Mouse (Mus musculus): ENCODE results near the gene Abhd17a.
"Not testable (repeated sequence)": the region's sequence is repeated elsewhere in the genome, so short reads cannot be mapped to it uniquely, and the experiment has no call there.

Abhd17a gene

DNA sequence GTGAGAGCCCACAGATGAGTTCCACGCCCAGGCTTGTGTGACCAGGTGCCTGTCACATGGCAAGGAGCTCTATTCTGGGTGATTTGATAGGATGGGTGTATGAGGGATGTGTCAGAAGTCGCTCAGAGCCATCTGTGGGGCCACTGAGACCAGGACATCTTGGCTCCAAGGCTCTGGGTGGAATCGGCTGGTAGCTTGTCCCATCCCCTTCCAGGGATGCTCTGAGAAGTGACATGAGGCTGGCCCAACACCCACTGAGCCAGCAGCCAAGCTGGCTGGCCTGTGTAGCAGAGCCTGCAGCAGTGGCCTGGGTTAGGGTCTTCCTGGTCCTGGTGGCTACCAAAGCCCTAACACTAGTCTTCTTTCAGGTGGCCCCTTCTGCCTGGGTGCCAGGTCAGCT lies 18.3 kb upstream of the Abhd17a start:
- DNase-seq (ENCODE audit: low spot score): no peak

DNA sequence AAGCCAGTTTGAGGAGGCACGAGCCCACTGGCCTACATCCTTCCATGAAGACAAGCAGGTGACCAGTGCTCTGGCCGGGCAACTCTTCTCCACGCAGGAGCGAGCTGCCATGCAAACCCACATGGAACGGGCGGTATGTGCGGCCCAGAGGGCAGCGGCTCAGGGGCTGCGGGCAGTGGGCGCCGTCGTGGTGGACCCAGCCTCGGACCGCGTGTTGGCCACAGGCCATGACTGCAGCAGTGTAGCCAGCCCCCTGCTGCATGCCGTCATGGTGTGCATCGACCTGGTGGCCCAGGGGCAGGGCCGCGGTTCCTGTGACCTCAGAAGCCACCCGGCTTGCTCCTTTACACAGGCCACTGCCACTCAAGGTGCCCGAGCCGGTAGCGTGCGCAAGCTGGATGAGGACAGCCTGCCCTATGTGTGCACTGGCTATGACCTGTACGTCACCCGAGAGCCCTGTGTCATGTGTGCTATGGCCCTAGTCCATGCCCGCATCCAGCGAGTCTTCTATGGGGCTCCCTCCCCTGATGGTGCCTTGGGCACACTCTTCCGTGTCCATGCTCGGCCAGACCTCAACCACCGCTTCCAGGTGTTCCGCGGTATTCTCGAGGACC lies 16.7 kb upstream of the Abhd17a start:
- DNase-seq (ENCODE audit: low spot score): no peak

DNA sequence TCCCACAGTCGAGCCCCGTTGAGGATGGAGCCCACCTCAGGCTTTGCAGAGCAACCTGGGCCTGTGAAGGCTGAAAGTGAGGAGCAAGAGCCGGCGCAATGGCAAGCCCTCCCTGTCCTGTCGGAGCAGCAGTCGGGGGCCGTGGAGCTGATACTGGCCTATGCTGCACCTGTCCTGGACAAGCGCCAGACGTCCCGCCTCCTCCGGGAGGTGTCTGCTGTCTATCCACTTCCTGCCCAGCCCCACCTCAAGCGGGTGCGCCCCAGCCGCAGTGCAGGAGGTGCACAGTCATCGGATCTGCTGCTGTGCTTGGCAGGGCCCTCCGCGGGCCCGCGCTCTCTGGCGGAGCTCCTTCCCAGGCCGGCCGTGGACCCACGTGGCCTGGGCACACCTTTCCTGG lies 16.2 kb upstream of the Abhd17a start:
- DNase-seq (ENCODE audit: low spot score): no peak

GRCm38 (mm10) chr10:80605721-80606120 lies 15.6 kb upstream of the Abhd17a start, which contains the start of gene Gm49322:
Gene Gm49322 (plus strand): TSS chr10:80606021.
- not testable (repeated sequence) for DNase-seq (ENCODE audit: low spot score)

- DNase-seq (ENCODE audit: low spot score): no peak
Observed at GRCm38 (mm10) chr10:80604988-80605387, 14.8 kb upstream of the Abhd17a start.

DNA sequence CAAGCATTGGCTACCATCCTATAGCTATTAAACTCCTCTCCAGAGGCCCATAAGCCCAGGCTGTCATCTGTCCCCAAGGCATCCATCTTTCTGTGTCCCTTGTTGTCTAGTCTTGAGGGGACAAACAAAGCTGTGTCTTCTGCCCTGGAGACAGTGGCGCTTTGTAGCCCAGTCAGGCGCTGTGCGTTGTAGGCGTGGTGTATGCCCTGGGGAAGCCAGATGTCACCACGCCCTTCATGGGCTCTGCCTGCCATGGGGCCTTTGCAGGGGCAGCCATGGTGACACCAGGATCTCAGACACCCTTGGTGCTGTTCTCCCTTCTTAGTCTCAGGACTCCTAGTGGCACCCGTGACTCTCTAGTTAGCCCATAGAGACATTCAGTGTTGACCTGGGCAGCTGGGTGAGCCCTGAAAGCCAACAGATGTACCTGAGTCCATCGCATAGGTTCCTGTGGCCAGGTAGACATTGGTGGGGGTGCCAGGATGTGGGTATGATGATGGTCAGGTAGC lies 13.9 kb upstream of the Abhd17a start:
- no peak for DNase-seq (ENCODE audit: low spot score)

DNA sequence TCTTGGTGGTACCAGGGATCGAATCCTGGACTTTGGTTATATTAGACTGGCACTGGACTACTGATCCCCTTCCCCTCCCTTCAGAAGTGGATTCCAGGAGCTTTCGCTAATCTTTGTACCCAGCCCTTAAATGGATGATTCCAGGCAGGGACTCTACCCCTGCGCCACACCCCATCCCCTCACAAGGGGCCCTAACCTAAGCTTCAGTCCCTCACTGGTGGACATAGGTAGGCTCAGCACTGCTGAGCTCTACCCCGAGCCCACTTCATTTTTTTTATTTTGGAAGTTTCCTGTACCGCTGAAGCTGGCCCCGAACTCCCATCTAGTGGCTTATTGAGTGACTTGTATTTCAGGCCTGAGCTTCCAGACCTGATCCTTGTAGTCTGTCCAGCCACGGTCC lies 13.2 kb upstream of the Abhd17a start:
- DNase-seq (ENCODE audit: low spot score): no peak

DNA sequence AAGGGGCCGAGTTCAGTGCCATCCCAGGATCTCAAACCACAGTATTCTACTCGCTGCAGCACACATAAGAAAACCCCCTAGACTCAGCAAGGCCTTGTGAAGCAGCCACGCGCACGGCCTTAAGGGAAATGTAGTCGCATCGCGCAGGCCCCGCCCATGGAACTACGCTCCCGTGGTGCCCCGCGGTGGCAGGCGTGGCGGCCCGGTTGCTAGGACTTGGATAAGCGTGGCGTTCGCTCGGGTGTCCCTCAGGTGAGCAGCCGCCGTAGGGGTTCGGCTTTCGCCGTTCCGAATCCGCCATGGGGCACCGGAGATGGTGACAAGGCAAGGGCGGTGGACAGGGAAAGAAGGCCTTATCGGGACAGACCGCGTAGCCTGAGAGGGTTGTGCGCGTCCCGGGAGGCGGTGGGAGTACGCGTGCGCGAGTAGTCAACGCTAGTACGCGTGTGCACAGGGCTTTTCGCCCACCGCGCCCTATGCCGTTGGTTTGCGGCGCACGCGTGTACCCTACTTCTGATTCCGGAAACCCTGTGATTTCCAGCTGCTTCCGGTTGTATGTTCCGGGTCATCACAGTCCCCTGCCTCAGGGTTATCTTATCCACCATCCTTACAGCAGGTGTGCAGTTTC lies 12.7 kb upstream of the Abhd17a start, which contains the start of the genes Scamp4 and Adat3:
Gene Scamp4 (plus strand): TSS at position 175 of the 628 bp plus-strand sequence.
Gene Adat3 (plus strand): TSS at position 183 of the 628 bp plus-strand sequence.
- peak; percentile 92 for DNase-seq (ENCODE audit: low spot score)

- no peak for DNase-seq (ENCODE audit: low spot score)
Observed at GRCm38 (mm10) chr10:80596318-80596717, 6.2 kb upstream of the Abhd17a start.

DNA sequence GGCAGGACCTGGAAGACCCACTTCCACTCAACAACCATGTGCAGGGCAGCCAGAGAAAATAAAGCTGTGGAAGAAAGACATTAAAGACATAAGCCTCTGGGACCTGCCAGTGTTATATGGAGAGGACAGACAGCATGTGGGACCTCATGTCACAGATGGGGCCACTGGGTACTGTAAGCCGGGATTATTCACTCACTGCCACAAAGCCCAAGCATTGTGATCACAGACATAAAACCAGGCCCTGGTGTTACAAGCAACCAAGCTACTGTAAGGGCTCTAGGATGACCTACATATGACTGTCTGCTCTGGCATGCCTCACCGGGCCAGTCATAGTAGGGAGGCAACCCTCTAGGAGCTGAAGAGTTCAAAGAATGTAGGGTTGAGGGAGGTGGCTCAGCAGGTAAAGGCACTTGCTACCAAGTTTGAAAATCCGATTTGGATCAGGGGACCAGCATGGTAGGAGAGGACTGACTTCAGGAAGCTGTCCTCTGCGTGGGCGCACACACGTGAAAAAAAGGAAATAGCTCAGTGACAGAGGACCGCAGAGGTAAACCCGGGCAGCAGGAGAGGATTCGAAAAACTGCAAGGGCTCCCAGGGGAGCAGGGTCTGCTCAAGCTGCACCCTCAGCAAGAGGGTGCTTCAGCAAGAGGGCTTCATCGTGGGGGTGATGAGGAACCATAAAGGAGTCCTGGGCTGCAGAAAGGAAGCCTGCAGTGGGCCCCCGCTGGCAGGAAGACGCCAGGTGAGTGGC lies 838 bp downstream of the Abhd17a start:
- DNase-seq (ENCODE audit: low spot score): peak; percentile 44

GRCm38 (mm10) chr10:80587305-80587657 lies 2.9 kb downstream of the Abhd17a start:
- DNase-seq (ENCODE audit: low spot score): no peak

DNA sequence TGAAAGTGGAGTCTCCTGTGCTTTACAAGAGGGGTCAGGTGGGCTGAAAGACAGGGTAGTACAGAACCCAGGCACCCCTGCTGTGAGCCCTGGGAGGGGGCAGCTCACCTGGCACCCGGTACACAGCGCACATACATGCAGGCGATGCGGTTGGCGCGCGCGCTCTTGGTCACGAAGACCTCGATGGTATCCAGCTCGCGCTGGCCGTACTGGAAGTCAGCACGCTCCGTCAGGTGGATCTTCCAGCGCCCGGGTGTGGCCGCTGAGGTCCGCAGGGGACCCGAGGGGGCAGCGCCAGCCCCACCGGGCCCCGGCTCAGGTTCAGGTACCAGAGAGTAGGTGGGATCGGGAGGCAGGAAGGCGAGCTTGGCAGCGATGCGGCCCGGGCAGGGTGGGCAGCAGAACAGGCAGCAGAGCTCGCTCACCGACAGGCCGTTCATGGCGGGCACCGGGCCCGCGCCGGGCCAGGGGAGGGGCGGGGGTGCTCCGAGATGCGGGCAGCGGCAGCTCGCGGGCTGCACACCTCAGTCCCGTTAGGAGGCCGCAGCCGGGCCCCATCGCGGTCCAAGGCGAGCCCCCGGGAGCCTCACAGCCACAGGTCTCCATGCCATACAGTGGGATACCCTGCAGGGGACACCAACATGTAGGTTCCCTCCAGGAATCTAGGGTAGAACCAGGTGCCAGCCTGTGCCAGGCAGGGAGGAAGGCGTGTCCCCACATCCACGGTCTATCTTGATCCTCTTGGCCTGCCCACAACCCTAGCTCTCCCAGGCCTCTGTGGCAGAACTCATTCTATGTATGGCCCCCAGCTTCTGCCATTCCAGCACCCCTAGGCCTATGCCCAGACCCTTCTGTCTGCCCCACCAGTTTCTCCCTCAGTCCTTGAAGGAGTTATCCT lies 3.5 kb downstream of the Abhd17a start:
- no peak for DNase-seq (ENCODE audit: low spot score)

DNA sequence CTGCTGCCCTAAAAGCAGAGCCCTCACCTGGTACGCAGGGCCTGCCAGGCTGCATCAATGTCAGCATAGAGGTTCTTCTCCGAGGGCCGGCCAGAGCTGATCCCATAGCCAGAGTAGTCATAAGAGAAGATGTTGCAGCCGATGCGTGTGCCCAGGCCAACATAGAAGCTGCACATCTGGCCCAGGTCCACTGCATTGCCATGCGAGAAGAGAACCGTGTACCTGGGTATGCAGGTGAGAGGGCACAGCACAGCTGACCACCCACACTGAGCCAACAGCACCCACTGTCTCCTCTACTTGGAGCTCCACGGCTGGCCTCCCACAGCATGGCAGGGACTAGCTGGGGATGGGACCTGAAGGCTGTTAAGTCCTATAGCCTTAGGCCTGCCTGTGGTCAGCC lies 4.6 kb downstream of the Abhd17a start:
- no peak for DNase-seq (ENCODE audit: low spot score)

DNA sequence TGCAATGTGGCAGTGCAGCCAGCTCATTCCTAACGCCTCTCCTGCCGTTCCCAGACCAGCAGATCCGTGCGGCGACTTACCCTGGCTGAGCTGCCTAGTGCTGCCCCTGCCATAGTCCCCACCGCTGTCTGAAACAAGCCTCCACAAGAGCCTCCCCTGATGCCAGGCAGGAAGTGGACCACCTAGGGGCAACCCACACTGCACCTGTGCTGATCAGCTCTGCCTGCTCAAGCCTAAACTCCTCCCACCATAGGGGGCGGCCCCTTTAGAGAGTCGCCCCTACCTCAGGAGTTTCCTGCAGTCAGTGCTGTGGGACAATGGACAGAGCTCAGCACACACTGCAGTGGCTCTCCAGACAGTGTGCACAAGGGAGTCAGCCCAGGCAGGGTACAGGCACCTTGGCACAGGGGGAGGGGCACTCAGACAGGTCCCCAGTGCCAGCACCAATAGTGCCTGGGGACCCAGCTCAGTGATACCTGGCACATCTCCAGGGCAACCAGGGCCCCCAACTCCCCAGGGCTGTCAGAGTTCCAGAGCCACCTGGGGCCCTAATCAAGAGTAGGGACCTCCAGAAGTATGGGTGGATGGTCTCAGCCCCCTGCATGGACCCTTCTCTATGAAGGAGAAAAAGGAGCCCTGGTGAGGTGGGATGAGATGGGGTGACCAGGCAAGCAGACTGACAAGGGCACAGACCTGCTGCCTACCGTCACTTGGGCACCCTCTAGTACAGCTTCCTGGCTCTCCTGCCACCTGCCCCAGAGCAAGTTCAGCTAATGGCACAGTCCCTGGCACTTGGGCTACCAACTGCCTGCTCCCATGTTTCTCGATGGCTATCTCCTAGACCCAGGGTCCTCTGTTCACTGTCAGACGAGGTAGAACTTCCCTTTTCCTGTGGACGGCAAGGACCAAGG lies 5.2 kb downstream of the Abhd17a start:
- DNase-seq (ENCODE audit: low spot score): no peak

DNA sequence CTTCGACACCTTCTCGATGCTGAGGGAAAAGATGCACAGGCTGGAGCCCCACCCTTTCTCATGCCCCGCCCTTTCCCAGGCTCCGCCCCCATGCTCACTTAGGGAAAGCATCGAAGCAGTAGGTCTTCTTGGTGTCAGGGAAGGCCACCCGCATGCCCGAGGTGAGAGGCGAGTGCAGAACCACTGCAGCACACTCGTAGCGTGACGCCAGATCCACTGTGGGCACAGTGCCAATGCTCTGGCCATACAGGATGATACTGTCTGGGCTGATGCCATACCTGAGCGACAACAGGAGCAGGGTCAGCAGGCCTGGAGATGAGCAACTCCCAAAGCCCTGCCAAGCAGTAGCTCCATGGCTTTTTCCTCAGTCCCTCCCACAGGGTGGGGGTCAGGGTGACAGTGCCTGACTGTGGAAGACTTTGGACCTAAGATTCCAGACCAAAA lies 6.1 kb downstream of the Abhd17a start:
- DNase-seq (ENCODE audit: low spot score): peak; percentile 80

DNA sequence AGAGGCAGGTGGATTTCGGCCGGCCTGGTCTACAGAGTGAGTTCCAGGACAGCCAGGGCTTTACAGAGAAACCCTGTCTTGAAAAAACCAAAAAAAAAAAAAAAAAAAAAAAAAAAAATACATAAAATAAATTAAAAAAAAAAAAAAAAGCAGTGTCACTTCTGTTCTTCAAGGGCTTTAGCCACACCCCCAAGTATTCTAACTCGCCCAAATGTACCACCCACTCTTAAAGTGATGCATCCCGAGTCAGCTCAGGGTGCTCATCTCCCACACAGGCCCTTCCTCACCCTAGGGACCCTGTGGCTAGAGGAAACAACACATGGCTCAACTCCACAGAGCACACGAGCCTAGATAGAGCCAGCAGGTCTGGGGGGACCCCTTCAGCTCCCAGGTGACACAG lies 7.1 kb downstream of the Abhd17a start:
- DNase-seq (ENCODE audit: low spot score): no peak

DNA sequence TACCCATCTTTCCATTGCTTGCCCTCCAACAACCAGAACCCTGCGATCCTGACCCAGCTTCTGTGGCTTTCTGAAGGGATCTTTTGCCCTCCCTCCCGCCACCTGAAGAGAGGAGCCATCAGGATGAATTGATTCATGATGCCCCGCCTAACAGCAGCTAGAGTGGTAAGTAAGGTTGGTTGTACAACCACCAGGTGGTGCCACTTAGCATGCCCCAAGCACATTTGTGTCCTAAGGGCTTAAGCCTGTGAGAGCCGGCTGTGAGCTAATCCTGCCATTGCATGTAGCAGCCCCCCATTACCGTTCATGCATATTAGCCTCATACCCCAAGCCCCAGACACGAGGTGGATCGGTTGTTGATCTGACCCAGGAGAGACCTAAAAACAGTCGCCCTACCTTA lies 11.2 kb downstream of the Abhd17a start:
- peak; percentile 90 for DNase-seq (ENCODE audit: low spot score)

DNA sequence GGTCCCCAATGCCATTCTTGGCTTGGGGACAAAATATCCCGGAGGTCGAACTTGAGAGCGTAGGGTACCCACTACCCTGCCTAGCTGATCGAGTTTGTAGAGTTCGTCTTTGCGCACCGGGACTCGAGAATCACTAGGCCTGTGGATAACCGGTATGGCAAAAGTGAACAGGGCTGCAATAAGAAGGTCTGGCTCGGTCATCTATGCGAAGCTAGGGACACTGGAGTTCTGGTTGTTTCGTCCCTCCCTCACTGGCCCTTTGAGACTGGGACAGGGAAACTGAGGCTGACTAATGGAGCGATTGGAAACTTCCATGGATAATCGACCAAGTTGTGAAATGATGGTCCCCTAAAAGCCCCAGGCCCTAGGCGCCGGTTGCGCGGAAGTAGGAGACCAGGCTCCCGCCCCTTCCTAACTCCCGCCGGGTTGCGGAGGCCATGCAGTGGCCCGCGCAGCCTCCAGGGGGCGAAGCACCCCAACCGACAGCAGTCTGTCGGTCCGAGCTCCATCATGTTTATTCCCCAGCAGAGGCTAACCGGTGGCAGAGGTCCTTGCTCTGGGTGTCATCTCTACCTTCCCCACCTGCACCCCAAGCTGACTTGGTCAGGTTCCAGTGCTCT lies 11.9 kb downstream of the Abhd17a start:
- DNase-seq (ENCODE audit: low spot score): peak; percentile 89

DNA sequence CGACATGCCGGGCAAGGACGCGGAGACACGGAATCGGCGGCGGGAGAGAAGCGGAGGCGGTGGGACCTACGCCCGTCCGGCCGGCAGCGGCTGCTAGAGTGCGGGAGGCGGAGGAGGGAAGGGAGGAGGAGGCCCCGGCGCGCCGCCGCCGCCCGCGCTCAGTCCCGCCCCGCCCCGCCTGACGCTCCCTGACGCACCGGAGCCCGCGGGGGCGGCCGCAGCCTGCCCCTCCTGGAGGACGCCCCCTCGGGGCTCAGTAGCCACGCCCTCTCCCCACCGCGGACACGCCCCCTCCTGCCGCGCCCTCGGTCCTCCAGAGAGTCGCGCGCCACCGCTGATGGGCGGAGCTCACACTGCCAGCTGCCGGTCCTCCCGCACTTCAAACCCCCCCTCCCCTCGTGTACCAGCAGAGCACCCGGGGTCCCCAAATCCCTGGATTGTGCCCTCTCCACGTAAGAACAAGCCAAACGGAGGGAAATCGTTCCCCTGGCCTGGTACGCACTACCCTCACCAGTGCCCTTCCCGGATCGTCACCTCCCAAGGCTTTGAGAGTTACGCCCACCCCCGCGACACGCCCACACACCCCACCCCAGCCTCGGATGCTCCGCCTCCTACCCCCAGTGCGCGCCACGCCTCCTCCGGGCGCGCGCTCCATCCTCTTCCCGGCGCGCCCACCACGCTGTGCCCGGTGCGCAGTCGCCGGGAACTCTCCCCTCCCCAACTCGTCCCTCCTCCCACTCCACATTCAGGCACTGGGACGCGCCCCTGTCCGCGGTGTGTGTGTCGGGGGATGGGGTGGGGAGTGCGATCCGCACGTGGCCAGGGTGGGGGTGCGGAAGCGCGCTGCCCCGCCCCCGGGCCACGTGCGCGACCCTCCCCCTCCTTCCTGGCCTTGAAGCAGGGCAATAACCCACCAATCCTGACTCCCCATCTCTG lies 12.7 kb downstream of the Abhd17a start, which contains the start of gene Klf16:
Gene Klf16 (minus strand): TSS at position 127 of the 936 bp plus-strand sequence.
- peak; percentile 96 for DNase-seq (ENCODE audit: low spot score)

All from MN1 (cell line).